In genomic region chr4:149587596-149588168, GRCm38 (mm10) we compare ENCODE assay signal across 8 mouse cellular contexts. TPM values are rescaled to one million over a fixed set of nuclear protein-coding genes. Genes with fewer than 3 reads are reported as not detected.
A peak's percentile ranks its signal among the peaks of the same experiment; 100 is the strongest.
DNase-seq lines count a peak whose midpoint lies in the region; ATAC-seq and TF ChIP-seq lines count a peak whose summit lies in the region.

No protein-coding gene starts in this region.

- H3K9me3 ChIP-seq in heart, embryonic 15.5 days (replicated peaks): no peaks in the 10 kb centered on the region
- H3K9me3 ChIP-seq in heart, postnatal 0 days (replicated peaks; ENCODE audit: control insufficient read depth, low read length): no peaks in the 10 kb centered on the region
- no peaks in the 10 kb centered on the region for H3K9me3 ChIP-seq in liver, embryonic 16.5 days (replicated peaks; ENCODE audit: control insufficient read depth, low read length)

- DNase-seq in heart, postnatal 10 days: no peak
- no peak for DNase-seq in heart, postnatal 0 days (ENCODE audit: low spot score)
- peak; percentile 78 for DNase-seq in telencephalon, adult 2 months (ENCODE audit: low read depth, low spot score)
- DNase-seq in thymus, adult 18-20 months: no peak
- no peak for DNase-seq in cerebellum, adult 18-20 months

- no peaks in the 10 kb centered on the region for H3K36me3 ChIP-seq in heart, embryonic 15.5 days
- H3K36me3 ChIP-seq in heart, postnatal 0 days (replicated peaks; ENCODE audit: control insufficient read depth, insufficient read depth, low read length): no peaks in the 10 kb centered on the region
- no peaks in the 10 kb centered on the region for H3K36me3 ChIP-seq in liver, embryonic 16.5 days (ENCODE audit: control insufficient read depth, insufficient read depth)

- intact Hi-C loops in heart, postnatal 10 days (cut with DNase I): loop anchor here (2.0 kb wide), 1 partner anchor 23 kb away; no protein-coding TSS in a partner anchor

- 9% methylated on average over 24 of the region's 24 CpGs for WGBS in heart, embryonic 15.5 days
- WGBS in heart, postnatal 0 days: 17% methylated on average over 24 of the region's 24 CpGs
- 8% methylated on average over 24 of the region's 24 CpGs for WGBS in liver, embryonic 16.5 days (ENCODE audit: insufficient replicate concordance)

- peak overlapping the region; percentile 64 for H3K4me3 ChIP-seq in heart, embryonic 15.5 days
- H3K4me3 ChIP-seq in cortical plate, adult 2 months (ENCODE audit: insufficient read depth, low read length): peak overlapping the region; percentile 99
- peak overlapping the region; percentile 87 for H3K4me3 ChIP-seq in heart, postnatal 0 days (ENCODE audit: low read depth, low read length)
- H3K4me3 ChIP-seq in liver, embryonic 16.5 days (ENCODE audit: low read depth, low read length): peak overlapping the region; percentile 63; the same call in 1 of the 2 replicates

- H3K4me1 ChIP-seq in heart, embryonic 15.5 days (replicated peaks): peaks cover 16% of the 10 kb centered on the region
- H3K4me1 ChIP-seq in cortical plate, adult 2 months (ENCODE audit: control insufficient read depth, insufficient read depth, low read length): peaks cover 6% of the 10 kb centered on the region; the same call in 1 of the 2 replicates
- peaks cover 6% of the 10 kb centered on the region; the same call in 1 of the 2 replicates for H3K4me1 ChIP-seq in heart, postnatal 0 days (ENCODE audit: control insufficient read depth, insufficient read depth)
- H3K4me1 ChIP-seq in liver, embryonic 16.5 days (ENCODE audit: control insufficient read depth, low read depth, low read length): no peaks in the 10 kb centered on the region; the same call in none of the 2 replicates

- no peak overlapping the region for H3K27ac ChIP-seq in heart, embryonic 15.5 days
- peak overlapping the region; percentile 97 for H3K27ac ChIP-seq in cortical plate, adult 2 months (ENCODE audit: insufficient read depth, low read length)
- no peak overlapping the region for H3K27ac ChIP-seq in heart, postnatal 0 days (ENCODE audit: low read depth)
- H3K27ac ChIP-seq in liver, embryonic 16.5 days (ENCODE audit: low read length): no peak overlapping the region

- ATAC-seq in heart, embryonic 15.5 days (replicated peaks; ENCODE audit: insufficient number of reproducible peaks, insufficient read depth, low FRiP score, low read depth): no peak
- no peak; the same call in 1 of the 2 replicates for ATAC-seq in heart, postnatal 0 days (ENCODE audit: insufficient read depth, low read depth)
- no peak for ATAC-seq in liver, embryonic 16.5 days (ENCODE audit: low read depth)

- H3K9ac ChIP-seq in heart, embryonic 15.5 days: peak overlapping the region; percentile 74
- H3K9ac ChIP-seq in heart, postnatal 0 days (replicated peaks; ENCODE audit: low read depth, low read length): 0 out of 2 replicates have a peak overlapping the region, but pooled peaks have one; percentile 78
- no peak overlapping the region for H3K9ac ChIP-seq in liver, embryonic 16.5 days (ENCODE audit: low read depth, low read length)

- peak overlapping the region; percentile 95 for H3K4me2 ChIP-seq in heart, embryonic 15.5 days
- peak overlapping the region; percentile 89 for H3K4me2 ChIP-seq in heart, postnatal 0 days (ENCODE audit: low read depth, low read length)
- H3K4me2 ChIP-seq in liver, embryonic 16.5 days (ENCODE audit: low read depth, low read length): peak overlapping the region; percentile 70

- no peak for TF ChIP-seq CTCF in cortical plate, adult 2 months (IDR thresholded peaks at IDR 0.05; ENCODE audit: extremely low read depth, insufficient read depth, low read length)
- no peak for TF ChIP-seq CTCF in heart, postnatal 0 days (IDR thresholded peaks at IDR 0.05; ENCODE audit: low read depth)

- TF ChIP-seq POLR2A in cortical plate, adult 2 months (IDR thresholded peaks at IDR 0.05; ENCODE audit: extremely low read depth, insufficient read depth, low read length): peak; percentile 81

- TF ChIP-seq EP300 in heart, postnatal 0 days (IDR thresholded peaks at IDR 0.05; ENCODE audit: low read depth): no peak

- H3K27me3 ChIP-seq in heart, embryonic 15.5 days: peaks cover 47% of the 10 kb centered on the region
- H3K27me3 ChIP-seq in heart, postnatal 0 days (ENCODE audit: control insufficient read depth, insufficient read depth, low read length): peaks cover 49% of the 10 kb centered on the region
- H3K27me3 ChIP-seq in liver, embryonic 16.5 days (ENCODE audit: control insufficient read depth, insufficient read depth, low read depth, low read length): peaks cover 55% of the 10 kb centered on the region

RNA-seq across cellular contexts. Expression of gene Clstn1, which starts 1.4 kb away (rescaled TPM):
- polyA plus RNA-seq in heart, embryonic 15.5 days (2015; fragmentation: Nextera tagmentation; extraction: Ambion mirVana): 21.3 and 32.1 TPM in 2 replicates
- 10 to 100 TPM; 84.3 to 88.1 TPM for total RNA-seq in heart, postnatal 10 days (2021)
- 406 and 407 TPM in 2 replicates for polyA plus RNA-seq in cortical plate, adult 2 months (2012; rRNA removed)
- total RNA-seq in heart, postnatal 0 days (2014; rRNA removed; ENCODE audit: low replicate concordance): 32.1 and 37.9 TPM in 2 replicates
- polyA plus RNA-seq in heart, postnatal 0 days (2015; fragmentation: Nextera tagmentation; extraction: Ambion mirVana): 12.6 and 14.3 TPM in 2 replicates
- 1.1 and 1.4 TPM in 2 replicates for polyA plus RNA-seq in liver, embryonic 16.5 days (2015; fragmentation: Nextera tagmentation; extraction: Ambion mirVana)

Comparison
In these comparisons a context has a peak if more than half of its experiments do, and no peak if none do; other contexts are left out.
1. RNA of gene Clstn1, which starts 1.4 kb away (polyA plus RNA-seq): 406 to 407 TPM in cortical plate, adult 2 months; 21.3 to 32.1 TPM in heart, embryonic 15.5 days, 12.6 to 14.3 TPM in heart, postnatal 0 days and 1.1 to 1.4 TPM in liver, embryonic 16.5 days; every median in the first group is over 10 times any median in the second.
2. Peak in every context shown above with its lines, with median percentiles within 50 percentile points of each other: H3K4me2 ChIP-seq and H3K4me3 ChIP-seq.